Comparison of ENCODE assay signal across 11 mouse cellular contexts in genomic region chr4:144988443-144989206, GRCm38 (mm10).
DNase-seq lines count a peak whose midpoint lies in the region; ATAC-seq and TF ChIP-seq lines count a peak whose summit lies in the region.
"Had no signal": no experiment of that assay in that cellular context is flagged by ENCODE, and none has a peak within 500 bp of the region (broad histone marks: within the 10 kb centered on the region; RNA-seq: fewer than 3 reads in every experiment).

No protein-coding gene starts in this region.

- no peak; the same call in 1 of the 2 replicates for ATAC-seq in neural tube, embryonic 11.5 days (ENCODE audit: insufficient read depth, low FRiP score, low TSS enrichment)
- ATAC-seq in neural tube, embryonic 15.5 days (ENCODE audit: low FRiP score): no peak
- ATAC-seq in hematopoietic stem cell, adult 5-6 weeks (replicated peaks in 1 of 2; ENCODE audit: insufficient read depth in 1 of 2, low FRiP score in 2 of 2, low TSS enrichment in 1 of 2, low read depth in 1 of 2, poor library complexity in 2 of 2, severe bottlenecking in 2 of 2): peak; percentile 10 to 20; a peak in 1 of 4 replicates
- ATAC-seq in intestine, postnatal 0 days: no peak
- ATAC-seq: inflammation-experienced regulatory T-cells, adult 6 months had no signal

- no peak for DNase-seq in neural tube, embryonic 11.5 days (ENCODE audit: low spot score)
- DNase-seq in limb, embryonic 10.5 days (ENCODE audit: low spot score): peak; percentile 62
- no peak for DNase-seq in T-cell, adult 2 months (ENCODE audit: low spot score)
- DNase-seq in yolk sac, embryonic 10.5 days (ENCODE audit: low spot score): no peak
- DNase-seq: gastrocnemius, postnatal 10 days had no signal

- H3K27ac ChIP-seq in neural tube, embryonic 11.5 days (ENCODE audit: low read depth, low read length): peak overlapping the region; percentile 49; the same call in 1 of the 2 replicates
- no peak overlapping the region for H3K27ac ChIP-seq in neural tube, embryonic 15.5 days (replicated peaks)
- H3K27ac ChIP-seq in limb, embryonic 10.5 days: peak overlapping the region; percentile 77
- no peak overlapping the region for H3K27ac ChIP-seq in intestine, postnatal 0 days (ENCODE audit: low read depth, low read length)
- H3K27ac ChIP-seq: liver, embryonic 14.5 days had no signal

- no peaks in the 10 kb centered on the region for H3K27me3 ChIP-seq in neural tube, embryonic 11.5 days (ENCODE audit: control insufficient read depth, insufficient read depth, low read length)
- H3K27me3 ChIP-seq in neural tube, embryonic 15.5 days (replicated peaks): no peaks in the 10 kb centered on the region
- H3K27me3 ChIP-seq in limb, embryonic 10.5 days (ENCODE audit: low read depth, poor library complexity, severe bottlenecking): no peaks in the 10 kb centered on the region; the same call in 1 of the 2 replicates
- H3K27me3 ChIP-seq in intestine, postnatal 0 days (replicated peaks; ENCODE audit: control insufficient read depth, insufficient read depth, low read length): no peaks in the 10 kb centered on the region

- WGBS in neural tube, embryonic 11.5 days: 56% methylated on average over 5 of the region's 5 CpGs
- WGBS in neural tube, embryonic 15.5 days: 52% methylated on average over 5 of the region's 5 CpGs
- WGBS in limb, embryonic 10.5 days: 28% methylated on average over 5 of the region's 5 CpGs
- 72% methylated on average over 5 of the region's 5 CpGs for WGBS in intestine, postnatal 0 days

- no peaks in the 10 kb centered on the region for H3K9me3 ChIP-seq in neural tube, embryonic 11.5 days (ENCODE audit: control insufficient read depth, low read length)
- no peaks in the 10 kb centered on the region for H3K9me3 ChIP-seq in neural tube, embryonic 15.5 days (replicated peaks)
- H3K9me3 ChIP-seq in limb, embryonic 10.5 days (replicated peaks): no peaks in the 10 kb centered on the region
- H3K9me3 ChIP-seq in intestine, postnatal 0 days (ENCODE audit: control insufficient read depth): no peaks in the 10 kb centered on the region
- H3K9me3 ChIP-seq: G1E had no signal

- peaks cover 25% of the 10 kb centered on the region for H3K4me1 ChIP-seq in neural tube, embryonic 11.5 days (ENCODE audit: control insufficient read depth, insufficient read depth, low read length)
- peaks cover 11% of the 10 kb centered on the region for H3K4me1 ChIP-seq in neural tube, embryonic 15.5 days
- peaks cover 64% of the 10 kb centered on the region for H3K4me1 ChIP-seq in limb, embryonic 10.5 days
- no peaks in the 10 kb centered on the region for H3K4me1 ChIP-seq in intestine, postnatal 0 days (replicated peaks; ENCODE audit: control insufficient read depth, insufficient read depth, low read length)

- H3K9ac ChIP-seq in neural tube, embryonic 11.5 days (ENCODE audit: low read length): no peak overlapping the region
- no peak overlapping the region for H3K9ac ChIP-seq in neural tube, embryonic 15.5 days (replicated peaks)
- no peak overlapping the region for H3K9ac ChIP-seq in intestine, postnatal 0 days (ENCODE audit: low read depth, low read length)
- H3K9ac ChIP-seq: liver, embryonic 14.5 days had no signal

- no peak for TF ChIP-seq CTCF in intestine, postnatal 0 days (IDR thresholded peaks at IDR 0.05; ENCODE audit: low read depth)

- H3K36me3 ChIP-seq in neural tube, embryonic 11.5 days (ENCODE audit: control insufficient read depth, insufficient read depth, low read length): no peaks in the 10 kb centered on the region
- no peaks in the 10 kb centered on the region; the same call in 1 of the 2 replicates for H3K36me3 ChIP-seq in neural tube, embryonic 15.5 days
- no peaks in the 10 kb centered on the region for H3K36me3 ChIP-seq in limb, embryonic 10.5 days
- 0 out of 2 replicates have a peak, but pooled peaks cover 7% of the 10 kb centered on the region for H3K36me3 ChIP-seq in intestine, postnatal 0 days (ENCODE audit: control insufficient read depth, insufficient read depth)

- H3K4me3 ChIP-seq in neural tube, embryonic 11.5 days (ENCODE audit: low read depth, low read length): no peak overlapping the region
- no peak overlapping the region for H3K4me3 ChIP-seq in neural tube, embryonic 15.5 days (replicated peaks)
- H3K4me3 ChIP-seq in limb, embryonic 10.5 days: no peak overlapping the region
- H3K4me3 ChIP-seq in intestine, postnatal 0 days (ENCODE audit: low read depth, low read length): no peak overlapping the region

- no peak overlapping the region for H3K4me2 ChIP-seq in neural tube, embryonic 11.5 days (ENCODE audit: low read depth)
- no peak overlapping the region for H3K4me2 ChIP-seq in neural tube, embryonic 15.5 days
- H3K4me2 ChIP-seq in intestine, postnatal 0 days (replicated peaks; ENCODE audit: low read depth): no peak overlapping the region

Comparison
In these comparisons a context has a peak if more than half of its experiments do, and no peak if none do; other contexts are left out.
1. H3K27ac ChIP-seq: peak in neural tube, embryonic 11.5 days (single experiment) and limb, embryonic 10.5 days (single experiment); none in neural tube, embryonic 15.5 days (single experiment) and intestine, postnatal 0 days (single experiment).
2. ATAC-seq: peak in hematopoietic stem cell, adult 5-6 weeks (2 of 2); none in neural tube, embryonic 11.5 days (single experiment), neural tube, embryonic 15.5 days (single experiment) and intestine, postnatal 0 days (single experiment).